Mouse (Mus musculus) MEL-GATA-1-ER (cell line): ENCODE data around the gene Rarg.
A peak's percentile ranks its signal among the peaks of the same experiment; 100 is the strongest.

ENCODE experiments used
- DNase-seq: peaks from one replicate; pipeline ENCODE4 v3.0.0-alpha.2; 2012; ENCODE audit warnings: low read depth; ENCODE audit errors: extremely low read depth

Gene Rarg

GRCm38 (mm10) chr15:102205779-102206178, 51.5 kb downstream of the Rarg start:
- no peak for DNase-seq

GRCm38 (mm10) chr15:102204674-102205505, 52.4 kb downstream of the Rarg start, which contains the start of gene Csad:
Gene Csad, minus strand, starts transcription at chr15:102204724.
- DNase-seq: no peak

DNA sequence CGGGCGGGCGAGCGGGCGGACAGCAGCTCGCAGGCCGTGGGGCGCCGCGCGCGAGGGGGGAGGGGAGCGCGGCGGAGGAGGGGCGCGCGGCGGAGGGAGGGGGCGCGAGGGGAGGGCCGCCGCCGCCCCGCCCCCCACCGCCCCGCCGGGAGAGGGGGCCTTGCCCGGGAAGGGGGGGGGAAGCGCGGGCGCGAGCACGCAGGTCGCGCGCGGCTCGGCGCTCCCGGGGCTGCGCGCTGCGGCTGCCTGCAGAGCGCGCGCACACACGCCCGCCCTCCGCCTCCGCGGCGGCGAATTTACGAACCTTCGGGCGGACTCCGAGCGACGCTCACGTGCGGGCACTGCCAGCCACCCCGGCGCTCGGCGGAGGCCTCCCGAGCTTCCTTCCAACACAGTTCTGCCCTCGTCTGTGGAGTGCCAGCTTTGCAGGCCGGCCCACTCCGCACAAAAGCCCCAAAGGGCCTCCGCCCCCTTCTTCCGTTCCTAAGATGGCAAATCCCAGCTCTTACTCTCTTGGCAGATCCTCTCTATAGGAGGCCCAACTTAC, 53.4 kb downstream of the Rarg start:
- DNase-seq: peak; percentile 32

DNA sequence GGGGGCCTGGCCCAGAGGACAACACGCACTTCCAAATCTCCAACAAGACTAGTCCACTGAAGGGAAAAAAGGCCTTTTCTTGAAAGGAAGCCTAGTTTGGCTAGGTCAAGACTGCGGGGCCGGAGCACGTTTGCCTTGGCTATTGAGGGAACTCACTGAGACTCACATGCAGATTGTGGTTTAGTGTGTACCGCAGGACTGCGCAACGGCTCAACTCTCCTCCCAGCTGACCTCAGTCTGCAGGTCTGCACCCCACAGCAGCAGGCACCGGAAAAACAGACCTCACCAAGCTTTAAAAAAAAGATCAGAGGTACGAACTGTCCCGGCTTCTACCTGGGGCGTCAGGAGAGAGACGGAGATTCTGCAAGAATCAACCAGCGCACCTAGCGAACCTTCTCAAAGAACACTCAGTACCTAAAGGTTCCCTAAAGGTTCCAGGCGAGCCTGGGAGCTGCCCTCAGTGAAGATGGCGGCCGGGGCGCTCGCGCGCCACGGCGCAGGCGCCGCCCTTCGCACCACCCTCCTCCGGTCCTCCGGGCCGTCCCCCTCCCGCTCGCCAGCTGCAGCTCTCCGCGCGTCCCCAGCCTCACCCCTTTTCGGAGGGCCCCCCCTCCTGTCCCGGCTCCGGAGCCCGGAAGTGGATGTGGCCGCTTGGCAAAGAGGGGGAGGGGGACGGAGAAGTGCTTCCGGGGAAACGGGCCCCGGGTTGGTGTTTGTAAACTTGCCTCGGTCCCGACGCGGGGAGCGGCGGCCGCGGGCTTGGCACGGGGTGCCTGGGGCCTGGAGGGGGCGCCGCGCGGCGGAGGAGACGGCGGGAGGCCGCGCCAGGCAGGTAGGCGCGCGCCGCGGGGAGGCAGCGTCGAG, 54.1 kb downstream of the Rarg start, which contains the start of gene Zfp740:
Gene Zfp740 (plus strand): TSS at position 279 of the 864 bp plus-strand sequence.
- peak; percentile 90 for DNase-seq

GRCm38 (mm10) chr15:102198841-102199240, 58.5 kb downstream of the Rarg start:
- DNase-seq: no peak

DNA sequence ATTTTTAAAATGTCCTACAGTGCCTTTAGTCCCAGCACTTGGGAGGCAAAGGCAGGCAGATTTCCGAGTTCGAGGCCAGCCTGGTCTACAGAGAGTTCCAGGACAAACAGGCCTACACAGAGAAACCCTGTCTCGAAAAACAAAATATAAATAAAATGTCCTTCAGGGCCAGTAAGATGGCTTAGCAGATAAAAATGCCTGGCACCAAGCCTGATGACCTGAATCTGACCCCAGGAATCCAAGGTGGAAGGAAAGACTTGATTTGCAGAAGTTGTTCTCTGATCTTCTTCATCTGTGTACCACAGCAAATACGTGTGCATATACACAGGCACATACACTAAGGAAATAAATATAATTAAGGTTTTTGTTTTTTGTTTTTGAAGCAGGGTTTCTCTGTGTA, 61.9 kb downstream of the Rarg start:
- DNase-seq: no peak

GRCm38 (mm10) chr15:102194439-102194838, 62.9 kb downstream of the Rarg start:
- peak; percentile 26 for DNase-seq

GRCm38 (mm10) chr15:102193652-102194051, 63.7 kb downstream of the Rarg start:
- DNase-seq: no peak

GRCm38 (mm10) chr15:102192820-102193386, 64.4 kb downstream of the Rarg start:
- DNase-seq: no peak

GRCm38 (mm10) chr15:102192271-102192812, 65.0 kb downstream of the Rarg start:
- no peak for DNase-seq

- no peak for DNase-seq
Measured at GRCm38 (mm10) chr15:102191699-102192098, 65.6 kb downstream of the Rarg start.

DNA sequence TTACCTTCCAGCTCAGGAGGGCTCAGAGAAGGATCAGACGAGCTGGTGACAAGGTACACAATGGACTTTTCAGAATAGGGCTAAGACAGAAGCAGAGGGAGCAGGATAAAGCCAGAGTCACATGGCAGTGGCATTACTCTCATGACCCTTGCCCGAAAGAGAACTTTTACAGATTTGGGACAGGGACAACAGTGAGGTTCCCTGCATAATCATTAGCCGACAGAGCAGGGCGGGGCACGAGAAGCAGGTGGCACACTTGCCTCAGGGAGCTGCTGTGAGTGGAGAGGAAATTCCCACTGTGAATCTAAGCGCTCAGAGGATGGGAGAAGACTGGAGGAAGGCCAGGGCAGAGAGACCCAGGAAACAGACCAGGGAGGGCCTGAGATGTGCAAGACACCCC, 68.4 kb downstream of the Rarg start:
- no peak for DNase-seq

- no peak for DNase-seq
Measured at GRCm38 (mm10) chr15:102188096-102188495, 69.2 kb downstream of the Rarg start.

DNA sequence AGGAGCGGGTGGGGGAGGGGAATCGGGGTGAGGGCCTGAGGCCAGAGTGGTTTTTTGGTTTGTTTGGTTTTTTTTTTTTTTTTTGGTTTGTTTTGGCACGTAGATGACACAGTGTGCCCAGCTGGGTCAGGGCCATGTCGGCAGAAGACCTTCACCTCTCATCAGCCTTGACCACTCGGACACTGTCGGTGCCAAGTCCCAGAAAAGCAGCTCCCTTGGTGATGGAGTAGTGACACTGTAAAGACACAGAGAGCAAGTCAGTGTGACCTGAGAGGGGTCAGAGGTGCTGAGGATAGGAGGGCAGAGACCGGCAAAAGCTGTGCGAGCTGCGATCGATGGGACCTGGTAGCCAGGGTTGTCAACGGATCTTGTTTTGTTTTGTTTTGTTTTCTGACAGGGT, 71.1 kb downstream of the Rarg start:
- no peak for DNase-seq
